Mouse (Mus musculus) frontal cortex, postnatal 25 days (tissue): ENCODE measurements at regions not wholly inside any gene's neighbourhood (a gene's known extent, or its start where the extent isn't known, plus 50 kb on each side); places are given as distances from the start of the nearest gene placed in this dataset.
"Not testable (repeated sequence)": the region's sequence is repeated elsewhere in the genome, so short reads cannot be mapped to it uniquely, and the experiment has no call there.

Source experiments
- DNase-seq, 2 experiments: peaks; one replicate each; pipeline ENCODE4 v3.0.0; 2022; ENCODE audit warnings: low spot score in 2 of 2

DNA sequence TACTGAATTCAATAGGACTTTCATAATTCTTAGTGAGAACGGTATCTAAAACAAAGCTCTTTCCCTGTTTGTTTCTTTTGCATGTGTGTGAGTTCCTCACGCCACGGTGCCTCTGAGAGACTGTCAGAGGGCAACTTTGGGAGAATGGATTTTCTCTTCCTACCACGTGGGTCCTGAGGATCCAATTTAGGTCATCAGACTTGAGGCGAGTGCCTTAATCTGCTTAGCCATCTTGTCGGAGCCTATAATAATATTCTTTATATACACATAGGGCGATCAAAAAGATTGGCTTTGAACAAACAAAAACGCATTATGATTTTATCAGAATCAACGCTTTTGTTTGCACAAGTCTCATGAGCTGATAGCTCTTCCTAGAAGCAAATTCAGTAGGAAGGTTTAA, 119.6 kb downstream of the Enc1 start:
- no peak for DNase-seq

GRCm38 (mm10) chr13:97358781-97359305, 117.9 kb downstream of the Enc1 start:
- DNase-seq = no peak

DNA sequence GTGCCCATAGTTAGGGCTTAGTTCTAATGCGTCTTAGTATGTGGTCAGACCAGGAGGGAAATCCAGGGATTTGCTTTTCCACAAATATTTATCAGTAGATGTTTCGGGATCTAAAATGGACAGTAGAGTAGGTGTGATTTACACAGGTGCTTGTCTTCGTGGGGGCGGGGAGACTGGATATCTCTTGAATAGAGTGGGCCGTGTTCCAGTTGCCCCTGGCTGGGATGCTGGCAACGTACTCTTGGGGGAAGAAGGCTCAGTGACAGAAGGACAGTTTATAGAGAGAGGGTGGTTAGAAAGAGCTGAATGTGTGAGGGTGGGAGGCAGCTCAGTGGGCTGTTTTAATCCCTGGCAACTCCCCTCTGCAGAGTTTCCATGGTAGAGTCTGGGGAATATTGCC, 117.4 kb downstream of the Enc1 start:
- DNase-seq = no peak

DNA sequence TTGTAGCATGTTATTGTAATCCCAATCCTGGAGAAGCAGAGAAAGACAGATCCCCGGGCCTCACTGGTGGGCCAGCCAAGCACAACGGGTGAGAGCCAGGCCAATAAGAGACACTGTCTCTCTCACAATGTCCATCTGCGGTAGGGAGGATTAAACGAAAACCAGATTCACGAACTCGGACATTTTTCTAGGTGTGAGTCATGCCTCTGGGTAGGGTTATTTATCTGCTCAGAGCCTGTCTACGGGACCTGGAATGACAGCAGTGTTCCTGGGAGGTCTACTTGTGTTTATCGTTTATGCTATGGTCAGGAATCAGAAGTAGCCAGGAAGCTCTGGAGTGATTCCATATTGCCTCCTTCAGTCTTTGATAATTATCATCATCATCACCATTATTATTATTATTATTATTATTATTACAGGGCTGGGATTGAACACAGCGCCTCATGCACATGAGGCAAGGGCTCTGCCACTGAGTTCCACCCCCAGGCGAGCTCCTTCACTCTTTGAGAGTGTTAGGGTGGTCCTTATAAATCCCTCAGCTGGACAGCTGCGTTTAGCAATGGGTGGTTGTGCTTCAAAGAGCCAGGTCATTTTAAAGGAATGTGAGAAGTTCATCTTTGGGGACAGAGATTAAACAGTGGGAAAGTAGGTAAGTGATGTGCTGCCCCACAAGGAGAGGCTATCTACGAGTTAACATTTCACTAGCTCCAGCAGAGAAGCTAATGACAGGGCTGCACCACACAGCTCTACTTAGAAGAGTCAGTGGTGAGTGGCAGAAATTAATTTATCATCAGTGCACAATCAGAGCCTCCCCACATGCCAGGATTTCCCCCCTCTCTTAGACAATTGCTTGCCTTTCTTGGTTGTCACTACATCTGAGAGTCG, 116.3 kb downstream of the Enc1 start:
- DNase-seq = no peak

GRCm38 (mm10) chr13:97355411-97355810, 114.5 kb downstream of the Enc1 start:
- not testable (repeated sequence) for DNase-seq

GRCm38 (mm10) chr13:97347696-97348095, 106.8 kb downstream of the Enc1 start:
- no peak for DNase-seq

- no peak for DNase-seq
Observed at GRCm38 (mm10) chr13:97341218-97341889, 100.4 kb downstream of the Enc1 start.

GRCm38 (mm10) chr13:97337954-97338353, 97.0 kb downstream of the Enc1 start:
- DNase-seq = no peak

DNA sequence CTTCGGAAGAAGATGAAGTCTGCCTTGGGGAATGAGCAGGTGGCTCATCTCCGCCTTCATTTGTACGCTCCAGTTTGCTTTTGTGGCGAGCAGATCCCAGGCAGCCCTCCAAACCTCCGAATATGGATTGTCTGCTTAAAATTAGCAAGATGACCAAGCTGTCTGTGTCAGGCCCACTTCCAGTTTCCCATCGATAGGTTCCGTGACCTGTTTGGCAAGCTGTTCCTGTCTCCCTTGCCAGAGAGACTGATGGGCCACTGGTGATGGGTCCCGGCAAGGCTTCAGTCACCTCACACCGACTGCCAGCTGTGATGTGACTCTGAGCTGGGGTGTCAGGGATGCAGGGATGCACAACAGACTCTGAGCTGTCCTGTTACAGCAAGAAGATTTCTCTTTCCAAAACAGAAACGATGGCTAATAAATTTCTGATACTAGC, 96.4 kb downstream of the Enc1 start:
- DNase-seq = no peak

DNA sequence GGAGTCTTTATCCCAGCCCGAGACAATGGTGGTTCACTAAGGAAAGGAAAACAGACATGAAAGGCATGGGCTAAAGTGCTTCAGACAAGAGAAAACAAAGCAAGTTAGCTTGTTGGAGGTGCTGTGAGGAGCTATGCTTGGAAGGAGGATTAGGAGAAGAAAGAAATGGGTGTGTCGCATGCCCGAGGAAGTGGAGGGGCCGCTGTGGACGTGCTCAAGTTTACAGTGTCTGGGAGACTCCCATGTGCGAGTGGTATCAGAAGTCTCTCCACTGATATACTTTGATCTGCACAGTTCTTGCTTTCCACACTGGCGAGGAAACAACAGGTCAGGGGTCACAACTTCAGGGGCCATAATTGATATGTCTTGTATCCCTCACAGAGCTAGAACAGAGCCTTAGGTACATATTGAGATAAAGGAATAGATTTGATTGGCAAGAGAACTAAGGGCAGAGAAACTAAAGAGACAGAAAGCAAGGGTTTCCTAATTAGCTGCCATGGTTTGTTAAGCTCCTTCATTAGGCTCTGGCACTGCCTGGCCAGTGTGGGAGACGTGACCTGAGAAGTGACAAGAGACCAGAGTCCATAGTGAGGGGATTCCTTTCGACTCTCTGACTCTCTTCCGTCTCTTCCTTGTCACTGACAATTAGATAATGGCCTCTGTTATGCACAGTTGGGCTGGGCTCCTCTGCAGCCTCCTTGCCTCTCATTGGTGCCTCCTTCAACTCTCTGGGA, 93.1 kb downstream of the Enc1 start:
- no peak for DNase-seq

- DNase-seq = no peak
Observed at GRCm38 (mm10) chr13:97331072-97331471, 90.2 kb downstream of the Enc1 start.

GRCm38 (mm10) chr13:97321307-97321706, 80.4 kb downstream of the Enc1 start:
- not testable (repeated sequence) for DNase-seq

DNA sequence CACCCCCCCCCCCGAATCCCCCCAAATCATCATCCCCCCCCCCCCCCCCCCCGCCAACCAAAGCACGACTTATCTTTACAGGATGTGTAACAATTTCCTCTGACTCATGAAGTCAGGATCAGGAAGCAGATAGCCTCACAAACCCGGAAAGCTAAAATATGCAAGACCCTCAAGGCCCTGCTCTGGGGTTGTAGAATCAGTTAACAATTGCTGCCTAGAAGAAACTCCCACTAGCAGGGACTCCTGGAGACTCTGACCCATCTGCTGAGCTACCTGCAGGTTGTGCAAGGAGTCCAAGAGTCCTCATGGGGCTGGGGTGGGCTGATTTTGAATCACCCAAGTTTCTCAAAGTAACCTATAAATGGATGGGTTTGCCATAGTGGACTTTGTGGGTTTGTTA, 79.9 kb downstream of the Enc1 start:
- no peak for DNase-seq

DNA sequence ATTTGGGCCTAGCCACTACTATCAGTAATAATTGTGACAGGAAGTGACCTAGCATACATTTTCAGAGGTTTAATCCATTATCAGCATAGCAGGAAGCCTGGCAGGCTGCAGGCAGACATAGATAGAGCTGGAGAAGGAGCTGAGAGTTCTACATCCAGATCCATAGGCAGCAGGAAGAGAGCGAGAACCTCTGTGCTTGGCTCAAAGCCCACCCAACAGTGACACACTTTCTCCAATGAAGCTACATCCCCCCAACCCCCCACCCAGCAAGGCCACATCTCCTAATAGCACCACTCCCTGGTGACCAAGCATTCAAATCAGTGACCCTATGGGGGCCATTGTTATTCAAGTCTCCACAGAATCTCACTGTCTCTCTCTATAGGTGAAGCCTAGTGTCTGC, 79.4 kb downstream of the Enc1 start:
- DNase-seq = no peak

- no peak for DNase-seq
Observed at GRCm38 (mm10) chr13:97317633-97318032, 76.7 kb downstream of the Enc1 start.

GRCm38 (mm10) chr13:97312420-97313370, 71.8 kb downstream of the Enc1 start:
- no peak for DNase-seq

- DNase-seq = no peak
Observed at GRCm38 (mm10) chr13:97311340-97311739, 70.4 kb downstream of the Enc1 start.

DNA sequence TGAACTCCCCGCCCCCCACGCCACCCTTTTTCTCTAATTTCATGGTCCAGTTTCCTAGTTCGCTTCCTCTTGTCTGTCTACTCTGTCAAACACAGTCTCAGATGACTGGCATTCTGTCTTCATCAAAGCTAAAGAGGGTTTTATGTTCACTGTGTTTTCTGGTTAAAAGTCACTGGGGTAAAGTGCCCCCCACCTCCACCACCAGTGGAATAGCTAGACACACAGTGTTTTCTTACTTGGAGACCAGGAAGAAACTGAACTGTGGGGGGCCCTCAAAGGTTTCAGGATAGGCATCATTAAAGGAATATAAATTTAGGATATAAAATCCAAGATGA, 69.9 kb downstream of the Enc1 start:
- DNase-seq = no peak

GRCm38 (mm10) chr13:97310186-97310854, 69.4 kb downstream of the Enc1 start:
- no peak for DNase-seq

DNA sequence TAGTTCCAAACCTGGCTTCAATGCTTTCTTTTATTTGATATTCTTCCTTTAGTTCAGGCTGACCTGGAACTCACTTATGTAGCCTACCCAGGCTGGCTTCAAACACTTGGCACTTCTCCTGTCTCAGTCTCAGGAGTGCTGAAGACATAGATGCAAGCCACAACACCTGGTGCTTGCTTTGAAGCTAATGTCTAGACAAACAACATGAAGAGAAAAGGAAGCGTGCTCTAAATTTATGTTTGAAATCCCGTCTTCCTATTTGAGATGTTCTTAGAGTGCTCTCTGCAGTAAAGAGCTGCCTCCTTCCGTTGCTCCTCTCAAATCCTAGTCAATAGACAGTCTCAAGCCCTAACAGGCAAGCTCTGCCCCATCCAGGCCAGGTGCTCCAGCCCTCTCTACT, 68.5 kb downstream of the Enc1 start:
- DNase-seq = no peak

DNA sequence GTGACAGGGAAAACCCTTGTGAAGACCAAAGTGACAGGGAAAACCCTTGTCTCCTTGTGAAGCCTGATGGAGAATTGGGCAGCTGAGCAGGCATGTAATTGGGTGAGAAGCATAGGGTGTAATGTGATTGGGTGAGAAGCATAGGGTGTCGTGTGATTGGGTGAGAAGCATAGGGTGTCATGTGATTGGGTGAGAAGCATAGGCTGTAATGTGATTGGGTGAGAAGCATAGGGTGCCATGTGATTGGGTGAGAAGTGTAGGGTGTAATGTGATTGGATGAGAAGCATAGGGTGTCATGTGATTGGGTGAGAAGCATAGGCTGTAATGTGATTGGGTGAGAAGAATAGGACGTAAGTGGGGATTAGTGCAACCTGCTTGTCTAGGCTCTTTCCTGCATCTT, 67.5 kb downstream of the Enc1 start:
- DNase-seq = no peak
